Mouse (Mus musculus) frontal cortex, postnatal 14 days (tissue): ENCODE data around the gene Spata13.

ENCODE experiments used
- DNase-seq, 2 experiments: peaks; one replicate each; pipeline ENCODE4 v3.0.0; 2022; ENCODE audit warnings: low spot score in 2 of 2

Gene Spata13

GRCm38 (mm10) chr14:60676625-60677314 is 43.0 kb downstream of the Spata13 start:
- no peak for DNase-seq

GRCm38 (mm10) chr14:60682361-60683023 is 48.7 kb downstream of the Spata13 start:
- DNase-seq: no peak

- DNase-seq: no peak
These were observed 50.2 kb downstream of the Spata13 start for GRCm38 (mm10) chr14:60683989-60684388.

- DNase-seq: no peak
These were observed 52.9 kb downstream of the Spata13 start for GRCm38 (mm10) chr14:60686733-60687132.

GRCm38 (mm10) chr14:60687241-60687640 is 53.4 kb downstream of the Spata13 start:
- no peak for DNase-seq

- peak; percentile 43 to 65 for DNase-seq
These were observed 54.9 kb downstream of the Spata13 start for GRCm38 (mm10) chr14:60688509-60689205.

- DNase-seq: no peak
These were observed 56.0 kb downstream of the Spata13 start for GRCm38 (mm10) chr14:60689768-60690167.

- no peak for DNase-seq
These were observed 56.8 kb downstream of the Spata13 start for GRCm38 (mm10) chr14:60690631-60691030.

GRCm38 (mm10) chr14:60693122-60693536 is 59.3 kb downstream of the Spata13 start:
- DNase-seq: peak in 1 of 2 experiments; percentile 43

- no peak for DNase-seq
These were observed 59.9 kb downstream of the Spata13 start for GRCm38 (mm10) chr14:60693666-60694065.

GRCm38 (mm10) chr14:60694215-60694997 is 60.6 kb downstream of the Spata13 start:
- DNase-seq: peak in 1 of 2 experiments; percentile 64

GRCm38 (mm10) chr14:60697351-60697750 is 63.5 kb downstream of the Spata13 start:
- DNase-seq: no peak

GRCm38 (mm10) chr14:60698980-60699379 is 65.2 kb downstream of the Spata13 start:
- DNase-seq: no peak

GRCm38 (mm10) chr14:60702377-60703140 is 68.8 kb downstream of the Spata13 start:
- no peak for DNase-seq

GRCm38 (mm10) chr14:60704510-60704909 is 70.7 kb downstream of the Spata13 start:
- no peak for DNase-seq

GRCm38 (mm10) chr14:60704961-60705360 is 71.2 kb downstream of the Spata13 start:
- no peak for DNase-seq

GRCm38 (mm10) chr14:60709192-60709591 is 75.4 kb downstream of the Spata13 start:
- no peak for DNase-seq

- DNase-seq: no peak
These were observed 75.9 kb downstream of the Spata13 start for GRCm38 (mm10) chr14:60709749-60710148.

- no peak for DNase-seq
These were observed 77.4 kb downstream of the Spata13 start for GRCm38 (mm10) chr14:60711161-60711560.

- no peak for DNase-seq
These were observed 77.9 kb downstream of the Spata13 start for GRCm38 (mm10) chr14:60711590-60712288.
